Mouse (Mus musculus) limb, embryonic 10.5 days (tissue): Measurements from ENCODE around the gene Vtn. TPM values are rescaled to one million over a fixed set of nuclear protein-coding genes. Genes with fewer than 3 reads are reported as not detected.

Experiments
- DNase-seq: peaks from one replicate; pipeline ENCODE4 v3.0.0-alpha.2; 2017; ENCODE audit warnings: low spot score
- H3K27ac ChIP-seq: fragments of 300-500 bp; sonication (generic); 2 replicates; pipeline ENCODE4 v1.5.1; 2016; ENCODE audit warnings: mild to moderate bottlenecking
- H3K27me3 ChIP-seq: fragments of 300-500 bp; sonication (generic); 2 replicates; pipeline ENCODE4 v1.6.1; 2016; ENCODE audit warnings: low read depth, mild to moderate bottlenecking; ENCODE audit not compliant: poor library complexity, severe bottlenecking
- H3K36me3 ChIP-seq: fragments of 300-500 bp; sonication (generic); 2 replicates; pipeline ENCODE4 v1.6.1; 2016; ENCODE audit warnings: mild to moderate bottlenecking, moderate library complexity
- H3K4me1 ChIP-seq: fragments of 300-500 bp; sonication (generic); 2 replicates; pipeline ENCODE4 v1.6.1; 2016
- H3K4me3 ChIP-seq: fragments of 300-500 bp; sonication (generic); 2 replicates; pipeline ENCODE4 v1.5.1; 2016; ENCODE audit warnings: mild to moderate bottlenecking, moderate library complexity
- H3K9me3 ChIP-seq: fragments of 300-500 bp; sonication (generic); replicated peaks from 2 replicates; pipeline ENCODE4 v1.6.1; 2016; ENCODE audit warnings: mild to moderate bottlenecking
- WGBS: fragments of 180-500 bp; shearing (Covaris S2); methylation state at CpG from one replicate; pipeline ENCODE4 v1.1.7; 2016; 5-methylcytosine and 5-hydroxymethylcytosine counted together
- polyA plus RNA-seq: library from polyadenylated mRNA; unstranded; fragments of >200 nt; fragmentation: Nextera tagmentation; extraction: Ambion mirVana; gene quantifications from 2 replicates; pipeline ENCODE4 v1.2.1, GENCODE M21; 2016

The Vtn gene
- polyA plus RNA-seq, 1 experiment from 2014 or later = not detected

DNA sequence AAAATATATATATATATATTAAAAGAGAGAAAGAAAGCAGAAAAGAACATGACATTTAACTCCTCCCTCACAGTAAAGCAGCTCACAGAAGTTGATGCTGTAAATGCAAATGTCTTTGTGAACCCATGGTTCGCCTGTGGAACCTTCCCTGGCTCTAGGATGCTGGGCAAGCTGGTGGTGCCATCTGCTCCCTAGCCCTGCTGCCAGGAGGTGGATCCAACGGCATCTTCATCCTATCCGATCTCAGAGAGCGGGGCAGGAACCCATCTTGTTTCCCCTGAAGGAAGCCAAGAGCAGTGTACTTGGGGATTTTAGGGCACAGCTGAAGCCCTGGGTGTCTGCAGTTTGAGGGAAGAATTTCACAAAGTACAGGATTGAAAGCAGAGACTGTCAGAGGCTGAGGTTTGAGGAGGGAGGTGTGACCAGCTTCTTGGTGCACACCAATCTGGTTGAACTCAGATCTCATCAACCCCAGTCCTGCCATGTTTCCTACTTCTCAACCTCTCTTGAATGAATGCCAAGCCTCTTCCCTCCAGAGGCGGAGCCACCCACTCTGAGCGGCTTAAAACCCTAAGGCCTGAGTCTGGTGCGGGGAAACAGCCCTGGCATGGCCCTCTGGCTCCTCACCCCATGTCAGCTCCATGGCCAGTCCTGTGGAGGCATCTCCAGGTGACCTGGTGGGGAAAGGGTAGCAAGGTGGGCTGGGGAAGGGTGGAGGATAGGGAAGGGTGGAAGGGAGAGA lies 4.2 kb downstream of the Vtn start, which contains the start of gene Sebox:
Sebox (plus strand) TSS at position 539 of the 742 bp plus-strand sequence.
- Histone ChIP-seq H3K36me3 (peaks cover 31% of the 10 kb centered on the region), H3K4me3 (no peak within 1 kb of the TSS), H3K27ac (no peak within 1 kb of the TSS), H3K27me3 (peaks cover 36% of the 10 kb centered on the region), H3K4me1 (peaks cover 2% of the 10 kb centered on the region), H3K9me3 (no peaks in the 10 kb centered on the region)
- WGBS = 72% methylated on average over 7 of the region's 7 CpGs
- DNase-seq = no peak

DNA sequence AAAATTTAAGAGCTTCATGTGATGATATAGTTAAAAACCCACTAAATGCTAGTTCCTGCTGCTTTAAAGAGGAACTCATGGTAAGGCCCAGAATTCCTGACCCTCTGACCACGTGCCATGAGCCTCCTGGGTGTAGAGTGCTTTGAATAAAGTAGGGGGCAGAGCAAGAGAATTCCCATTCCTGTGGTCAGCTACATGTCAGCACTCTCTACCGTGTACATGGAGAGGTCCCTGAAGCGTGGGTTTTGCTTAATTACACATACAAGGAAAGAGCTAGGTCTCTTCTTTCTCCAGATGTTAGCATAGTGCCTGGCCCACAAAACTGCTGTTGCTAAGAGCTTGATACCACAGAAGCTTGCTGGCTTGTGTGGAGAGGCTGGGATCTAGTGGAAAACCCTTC lies 6.5 kb downstream of the Vtn start:
- H3K36me3 ChIP-seq = peaks cover 52% of the 10 kb centered on the region
- H3K4me3 ChIP-seq = no peak overlapping the region
- no peak for DNase-seq
- H3K27me3 ChIP-seq = peaks cover 13% of the 10 kb centered on the region
- H3K9me3 ChIP-seq = no peaks in the 10 kb centered on the region
- H3K27ac ChIP-seq = no peak overlapping the region
- no peaks in the 10 kb centered on the region for H3K4me1 ChIP-seq
- WGBS = 82% methylated on average over 3 of the region's 3 CpGs

DNA sequence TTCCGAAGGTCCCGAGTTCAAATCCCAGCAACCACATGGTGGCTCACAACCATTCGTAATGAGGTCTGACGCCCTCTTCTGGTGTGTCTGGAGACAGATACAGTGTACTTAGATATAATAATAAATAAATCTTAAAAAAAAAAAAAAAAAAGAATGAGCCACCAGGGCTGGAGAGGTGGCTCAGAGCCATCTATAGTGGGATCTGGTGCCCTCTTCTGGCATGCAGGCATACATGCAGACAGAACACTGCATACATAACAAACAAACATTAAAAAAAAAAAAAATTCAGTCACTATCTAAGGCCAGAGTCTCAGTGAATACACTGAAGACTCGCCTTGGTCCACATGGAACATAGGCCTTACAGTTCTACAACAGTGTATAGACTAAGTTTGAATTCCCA lies 10.3 kb downstream of the Vtn start:
- no peak for DNase-seq
- WGBS = 87% methylated on average over 5 of the region's 5 CpGs
- H3K4me1 ChIP-seq = peaks cover 19% of the 10 kb centered on the region
- no peak overlapping the region for H3K27ac ChIP-seq
- H3K4me3 ChIP-seq = no peak overlapping the region
- no peaks in the 10 kb centered on the region for H3K9me3 ChIP-seq
- no peaks in the 10 kb centered on the region for H3K27me3 ChIP-seq
- peaks cover 58% of the 10 kb centered on the region for H3K36me3 ChIP-seq

DNA sequence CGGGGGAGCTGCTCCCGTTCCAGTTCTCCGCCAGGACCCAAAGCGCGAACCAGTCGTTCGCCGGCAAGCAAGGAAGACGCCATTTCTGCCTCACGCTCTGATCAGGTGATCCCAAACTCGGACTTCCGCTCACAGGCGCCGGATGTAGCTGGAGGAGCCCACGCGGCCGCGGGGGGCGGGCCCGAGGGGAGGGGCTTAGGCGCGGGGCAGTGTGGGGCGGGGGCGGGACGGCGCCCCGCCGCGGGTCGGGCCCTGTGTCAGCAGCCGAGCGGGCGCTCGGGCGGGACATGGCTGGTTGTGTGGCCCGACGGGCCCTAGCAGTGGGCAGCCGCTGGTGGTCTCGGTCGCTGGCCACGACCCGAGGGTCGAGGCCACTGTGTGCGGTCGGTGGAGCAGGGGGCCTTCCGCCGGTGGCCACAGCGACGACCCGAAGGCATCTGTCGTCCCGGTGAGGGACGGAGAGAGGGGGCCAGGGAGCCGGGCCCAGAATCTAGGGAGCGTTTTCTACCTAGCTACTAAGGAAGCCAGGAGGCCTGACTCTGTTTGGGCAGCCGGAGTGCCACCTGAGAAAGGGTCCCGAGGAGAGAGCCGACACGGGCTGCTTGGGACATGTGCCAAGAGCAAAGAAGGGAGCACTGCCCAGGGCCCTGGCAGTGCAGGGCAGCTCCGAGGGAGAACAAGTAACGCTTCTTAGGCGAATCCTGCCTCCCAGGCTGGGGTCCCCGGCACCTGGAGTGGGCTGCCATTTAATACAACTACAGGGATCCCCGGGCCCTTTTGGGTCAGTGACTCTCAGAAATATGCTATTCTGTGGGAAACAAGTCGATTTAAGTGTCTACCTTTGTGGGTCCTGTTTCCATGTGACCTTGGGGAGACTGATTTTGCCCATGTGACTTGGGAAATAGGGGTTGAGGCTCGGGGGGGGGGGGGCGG lies 13.4 kb downstream of the Vtn start, which contains the start of the genes Tmem199 and Poldip2:
Tmem199 (minus strand) TSS at position 148 of the 933 bp plus-strand sequence.
Poldip2 (plus strand) TSS at position 169 of the 933 bp plus-strand sequence.
- peaks cover 19% of the 10 kb centered on the region for H3K4me1 ChIP-seq
- WGBS = under 1% methylated on average over 67 of the region's 67 CpGs
- H3K9me3 ChIP-seq = no peaks in the 10 kb centered on the region
- H3K4me3 ChIP-seq = peak within 1 kb of the TSS; percentile 85
- peak; percentile 98 for DNase-seq
- no peaks in the 10 kb centered on the region for H3K27me3 ChIP-seq
- H3K36me3 ChIP-seq = peaks cover 63% of the 10 kb centered on the region
- peak within 1 kb of the TSS; percentile 94 for H3K27ac ChIP-seq

DNA sequence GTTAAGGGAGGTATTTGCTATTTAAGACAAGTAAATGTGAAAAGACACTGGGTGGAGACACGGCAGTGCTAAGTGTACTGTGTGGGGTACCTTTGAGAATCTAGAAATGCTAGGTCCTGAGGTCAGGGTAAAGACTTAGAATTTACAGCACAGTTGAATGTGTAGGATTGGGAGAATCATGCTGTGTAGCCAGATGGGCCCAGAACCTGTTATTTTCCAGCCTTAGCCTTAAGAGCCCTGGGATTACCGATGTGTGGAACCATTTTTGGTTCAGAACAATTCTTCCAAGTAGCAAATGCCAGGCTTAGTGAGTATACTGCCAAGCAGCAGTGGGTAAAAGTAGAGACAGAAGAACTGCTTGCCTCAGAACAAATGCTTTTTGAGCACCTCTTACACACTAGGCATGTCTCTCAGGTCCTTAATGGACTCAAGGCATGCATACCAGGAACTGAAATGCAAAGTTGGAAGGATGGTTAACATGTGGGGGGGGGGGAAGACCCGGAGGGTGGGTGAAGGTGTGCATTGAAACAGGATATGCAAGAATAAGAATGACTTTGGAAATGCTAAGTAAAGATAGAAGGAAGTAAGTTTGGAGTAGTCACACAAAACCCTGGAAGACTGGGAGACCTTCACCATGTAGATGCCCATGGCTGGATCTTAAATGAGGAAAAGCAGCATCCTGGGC lies 14.4 kb downstream of the Vtn start:
- Histone ChIP-seq H3K27me3 (no peaks in the 10 kb centered on the region), H3K4me1 (peaks cover 19% of the 10 kb centered on the region), H3K9me3 (no peaks in the 10 kb centered on the region), H3K36me3 (peaks cover 63% of the 10 kb centered on the region), H3K4me3 (peak overlapping the region; percentile 85), H3K27ac (peak overlapping the region; percentile 94; the same call in 1 of the 2 replicates)
- DNase-seq = no peak
- WGBS = 84% methylated on average over 3 of the region's 3 CpGs

DNA sequence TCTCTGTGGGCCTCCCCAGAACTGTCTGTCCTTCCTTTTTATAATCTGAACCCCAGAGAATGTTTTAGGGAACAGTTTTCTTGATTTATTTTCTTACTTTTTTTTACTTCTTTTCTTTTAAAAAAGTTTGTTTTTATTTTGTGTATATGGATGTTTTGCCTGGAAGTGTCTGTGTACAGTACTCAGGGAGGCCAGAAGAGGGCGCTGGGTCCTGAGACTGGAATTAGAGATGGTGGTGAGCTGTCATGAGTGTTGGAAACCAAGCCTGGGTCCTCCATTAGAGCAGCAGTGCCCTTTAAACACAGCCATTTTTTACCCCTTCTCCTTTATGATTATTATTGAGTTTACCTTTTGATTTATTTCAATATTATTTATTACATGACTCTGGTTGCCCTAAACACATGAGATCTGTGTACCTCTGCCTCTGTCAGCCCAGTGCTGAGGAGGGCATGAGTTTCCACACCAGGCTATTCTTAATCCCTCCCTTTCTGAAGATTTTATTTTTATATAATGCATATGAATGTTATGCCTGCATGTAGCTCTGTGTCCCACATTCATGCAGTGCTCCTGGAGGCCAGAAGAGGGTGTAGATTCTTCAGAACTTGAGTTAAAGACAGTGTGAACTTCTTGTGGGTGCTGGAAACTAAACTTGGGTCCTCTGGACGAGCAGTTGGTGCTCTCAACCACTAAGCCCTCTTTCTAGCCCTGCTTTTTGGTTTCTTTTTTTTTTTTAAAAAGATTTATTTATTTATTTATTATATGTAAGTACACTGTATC lies 16.8 kb downstream of the Vtn start:
- H3K27ac ChIP-seq = no peak overlapping the region
- WGBS = 69% methylated on average over 2 of the region's 2 CpGs
- no peak for DNase-seq
- no peaks in the 10 kb centered on the region for H3K9me3 ChIP-seq
- no peaks in the 10 kb centered on the region for H3K27me3 ChIP-seq
- peaks cover 69% of the 10 kb centered on the region for H3K36me3 ChIP-seq
- H3K4me3 ChIP-seq = no peak overlapping the region
- peaks cover 19% of the 10 kb centered on the region for H3K4me1 ChIP-seq

DNA sequence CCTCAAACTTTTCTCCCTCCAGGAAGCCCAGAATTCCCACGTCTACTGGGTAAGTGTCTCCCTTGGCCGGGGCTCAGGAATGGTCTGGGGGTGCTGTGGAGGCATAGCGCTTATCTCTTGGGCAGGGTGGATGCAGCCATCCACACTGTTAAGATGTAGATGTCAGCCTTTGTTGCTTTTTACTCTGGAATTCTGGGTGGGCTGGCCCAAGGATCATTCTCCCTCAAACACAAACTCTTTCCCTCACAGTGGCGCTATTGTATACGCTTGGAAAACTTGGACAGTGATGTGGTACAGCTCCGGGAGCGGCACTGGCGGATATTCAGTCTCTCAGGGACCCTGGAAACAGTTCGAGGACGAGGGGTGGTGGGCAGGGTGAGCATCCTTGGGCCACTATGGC lies 20.0 kb downstream of the Vtn start:
- Histone ChIP-seq H3K9me3 (no peaks in the 10 kb centered on the region), H3K27ac (no peak overlapping the region), H3K4me3 (no peak overlapping the region), H3K27me3 (no peaks in the 10 kb centered on the region), H3K4me1 (no peaks in the 10 kb centered on the region), H3K36me3 (peaks cover 96% of the 10 kb centered on the region)
- no peak for DNase-seq
- 95% methylated on average over 10 of the region's 10 CpGs for WGBS

DNA sequence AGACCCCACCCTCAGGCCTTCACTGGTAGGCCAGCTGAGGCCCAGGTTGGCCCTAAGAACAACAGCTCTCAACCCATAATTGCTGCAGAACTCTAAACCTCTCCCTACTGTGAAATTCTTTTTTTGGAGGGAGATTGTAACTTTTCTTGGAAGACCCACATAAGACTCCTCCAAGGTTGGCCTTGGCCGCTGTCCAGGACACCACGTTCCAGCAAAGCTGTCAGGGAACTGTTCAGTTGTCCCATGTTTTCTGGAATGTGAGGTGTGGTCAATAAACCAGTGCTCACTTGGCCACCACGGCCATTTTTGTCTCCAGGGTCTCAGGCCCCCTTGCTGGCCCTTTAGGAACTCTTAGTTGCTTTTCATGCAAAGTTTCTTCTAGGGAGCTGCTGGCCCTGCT lies 23.0 kb downstream of the Vtn start:
- H3K9me3 ChIP-seq = no peaks in the 10 kb centered on the region
- H3K36me3 ChIP-seq = peaks cover 96% of the 10 kb centered on the region
- no peaks in the 10 kb centered on the region for H3K27me3 ChIP-seq
- no peak overlapping the region for H3K4me3 ChIP-seq
- H3K4me1 ChIP-seq = no peaks in the 10 kb centered on the region
- DNase-seq = no peak
- H3K27ac ChIP-seq = no peak overlapping the region
- whole genome bisulfite sequencing = 97% methylated on average over 3 of the region's 3 CpGs

DNA sequence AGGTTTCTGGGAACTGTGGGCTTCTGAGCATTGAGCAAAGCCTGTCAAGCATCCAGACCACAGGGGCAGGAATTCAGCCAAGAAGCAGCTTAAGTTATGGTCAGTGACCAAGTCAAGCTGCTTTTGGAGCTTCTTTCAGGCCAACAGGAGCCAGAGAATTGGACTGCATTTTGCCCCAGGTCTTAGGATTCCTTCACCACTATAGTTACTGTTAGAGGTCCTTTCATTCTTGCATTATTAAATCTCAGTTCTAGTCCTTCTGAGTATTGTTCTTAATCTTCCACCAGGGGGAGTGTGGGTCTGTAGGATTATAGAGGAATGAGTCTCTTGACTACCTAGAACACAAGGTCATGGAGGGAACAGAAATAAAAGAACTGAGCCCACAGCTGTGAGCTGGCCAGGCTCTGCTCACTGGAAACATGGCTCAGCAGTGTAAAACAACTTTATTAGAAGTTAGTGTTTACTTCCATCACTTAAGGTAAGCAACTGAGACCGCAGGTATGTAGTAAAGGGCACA lies 23.6 kb downstream of the Vtn start:
- Histone ChIP-seq H3K27ac (no peak overlapping the region), H3K27me3 (no peaks in the 10 kb centered on the region), H3K4me1 (no peaks in the 10 kb centered on the region), H3K9me3 (no peaks in the 10 kb centered on the region), H3K36me3 (peaks cover 99% of the 10 kb centered on the region), H3K4me3 (no peak overlapping the region)
- no peak for DNase-seq
- WGBS = 96% methylated on average over 1 of the region's 1 CpGs

DNA sequence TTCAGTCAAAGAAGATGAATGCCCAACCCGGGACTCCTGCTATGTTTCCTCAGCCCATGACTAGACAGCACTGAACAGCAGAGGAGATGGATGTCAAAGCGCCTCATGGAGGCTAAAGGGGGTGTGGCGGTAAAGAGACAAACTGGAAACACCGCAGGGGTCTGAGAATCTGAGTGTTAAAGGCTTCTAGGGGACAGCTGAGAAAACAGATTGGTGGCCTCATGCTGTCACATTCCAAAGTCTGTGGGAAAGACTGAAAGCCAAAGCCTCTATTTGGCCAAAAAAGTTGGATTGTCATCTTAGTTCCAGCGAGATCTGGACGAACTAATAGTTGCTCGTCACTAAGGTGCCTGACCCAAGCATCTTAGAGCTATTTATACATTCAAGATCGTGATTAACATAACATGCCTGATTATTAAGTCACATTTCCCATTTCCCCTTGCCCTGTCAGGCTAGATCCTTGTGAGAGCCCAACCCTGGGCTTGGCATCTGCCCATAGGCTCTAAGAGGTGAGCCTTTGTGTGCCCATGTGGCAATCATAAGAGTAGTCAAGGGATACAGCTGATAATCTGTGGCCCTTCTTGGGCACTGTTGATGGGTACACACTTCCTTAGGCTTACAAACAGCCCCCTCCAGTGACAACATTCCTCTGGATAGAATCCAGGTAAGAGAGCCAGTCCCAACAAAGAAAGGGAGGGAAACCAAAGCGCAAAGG lies 24.5 kb downstream of the Vtn start:
- Histone ChIP-seq H3K36me3 (peaks cover 99% of the 10 kb centered on the region), H3K27me3 (no peaks in the 10 kb centered on the region), H3K4me1 (no peaks in the 10 kb centered on the region), H3K4me3 (no peak overlapping the region), H3K9me3 (no peaks in the 10 kb centered on the region), H3K27ac (no peak overlapping the region)
- 86% methylated on average over 9 of the region's 9 CpGs for WGBS
- DNase-seq = no peak

DNA sequence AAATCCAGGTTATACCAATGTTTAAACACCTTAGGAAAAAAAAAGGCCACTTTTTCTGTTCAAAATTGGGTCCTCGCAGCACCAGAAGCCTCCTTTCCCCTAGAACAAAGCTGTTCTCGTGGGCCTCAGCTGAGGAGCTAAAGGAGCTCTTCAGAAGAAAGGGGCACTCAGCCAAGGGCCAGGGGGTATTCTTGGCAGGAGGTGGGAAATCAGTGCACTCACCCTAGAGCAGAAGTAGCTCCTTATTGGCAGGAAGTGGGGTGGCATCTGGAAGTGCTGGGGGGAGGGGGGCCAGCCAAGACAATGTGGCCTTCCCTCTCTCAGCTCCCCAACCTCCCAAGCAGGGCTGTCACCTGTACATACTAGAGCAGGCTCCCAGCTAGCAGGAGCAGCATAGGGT lies 25.9 kb downstream of the Vtn start:
- no peak overlapping the region for H3K4me3 ChIP-seq
- WGBS = 90% methylated on average over 2 of the region's 2 CpGs
- H3K27me3 ChIP-seq = no peaks in the 10 kb centered on the region
- peaks cover 100% of the 10 kb centered on the region for H3K36me3 ChIP-seq
- no peaks in the 10 kb centered on the region for H3K4me1 ChIP-seq
- DNase-seq = no peak
- H3K9me3 ChIP-seq = no peaks in the 10 kb centered on the region
- no peak overlapping the region for H3K27ac ChIP-seq
